Mouse (Mus musculus) gastrocnemius, adult 8-10 months (tissue): ENCODE data around the gene Zfp968. TPM values are rescaled to one million over a fixed set of nuclear protein-coding genes. Genes with fewer than 3 reads are reported as not detected.
"Not testable (repeated sequence)": the region's sequence is repeated elsewhere in the genome, so short reads cannot be mapped to it uniquely, and the experiment has no call there.

Experiments used
- DNase-seq, 2 experiments: peaks; one replicate each; pipeline ENCODE4 v3.0.0; 2022; ENCODE audit warnings: low spot score in 2 of 2
- total RNA-seq, 4 experiments: library from RNA; stranded (reverse); gene quantifications; 2 replicates each; pipeline ENCODE4 v1.2.4; 2022

Zfp968 gene
- total RNA-seq, result 1 to 10 TPM; 5.8 to 7.2 (median 6.2) TPM

GRCm38 (mm10) chr2:175372136-175372535 lies at the start of gene Zfp968:
Gene Zfp968 (plus strand): TSS chr2:175372436.
- not testable (repeated sequence) for DNase-seq

DNA sequence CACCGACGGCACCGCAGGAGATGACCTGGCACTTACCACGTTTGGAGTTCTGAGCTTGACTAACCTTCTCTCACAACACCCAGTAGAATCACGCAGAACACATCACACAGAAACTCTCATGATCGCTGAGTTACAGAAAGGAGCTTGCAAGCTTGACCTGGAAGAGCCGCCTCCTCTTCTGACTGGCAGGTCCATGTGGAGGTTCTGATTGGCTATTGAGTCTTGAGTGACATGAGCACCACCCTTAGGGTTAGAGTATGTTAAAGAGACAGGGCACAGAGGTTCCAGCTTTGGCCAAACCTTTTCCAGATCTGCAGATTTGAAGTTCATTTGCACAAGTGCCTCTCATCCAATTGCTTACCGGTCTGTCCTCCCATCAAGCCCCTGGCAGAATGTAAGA lies 34.1 kb upstream of the Zfp968 start, which contains the start of gene Gm4631:
TSS of gene Gm4631 (minus strand) at position 101 of the 400 bp plus-strand sequence.
- DNase-seq, result not testable (repeated sequence)

Other genes starting within 250 kb of the Zfp968 start
- 1 to 10 TPM; 5.7 to 6.8 (median 6.2) TPM for gene Gm14399, start 230.4 kb upstream of the Zfp968 start, total RNA-seq
- 1 to 10 TPM in 1 of 4 experiments, under 1 TPM in 3; 0.73 to 1.3 (median 0.85) TPM for gene Gm14443, start 196.6 kb upstream of the Zfp968 start, total RNA-seq
- 10 to 100 TPM; 52.7 to 71.4 (median 55.5) TPM for gene Gm14391, start 165.5 kb upstream of the Zfp968 start, total RNA-seq
- gene Gm14440, start 97.3 kb upstream of the Zfp968 start, total RNA-seq, result 1 to 10 TPM; 3.2 to 9.2 (median 3.8) TPM
- 10 to 100 TPM; 37.8 to 50.2 (median 42.1) TPM for gene Gm4631, start 34.2 kb upstream of the Zfp968 start, total RNA-seq
- 1 to 10 TPM; 1.7 to 5.6 (median 2.6) TPM for gene Gm4724, start 63.4 kb downstream of the Zfp968 start, total RNA-seq
- gene Zfp965, start 97.5 kb downstream of the Zfp968 start, total RNA-seq, result 1 to 10 TPM; 4.0 to 6.4 (median 4.6) TPM